Mouse (Mus musculus): Measurements from ENCODE around the gene Zfp217.

- no peak for TF ChIP-seq EP300 (IDR thresholded peaks at IDR 0.05; ENCODE audit: low read depth)
- TF ChIP-seq CTCF (IDR thresholded peaks at IDR 0.05; ENCODE audit: low read depth): no peak
Measured at GRCm38 (mm10) chr2:170058774-170059173, 89.1 kb downstream of the Zfp217 start.

All from heart, postnatal 0 days (tissue).